Mouse (Mus musculus): ENCODE measurements around the gene Gm8024.
"Not testable (repeated sequence)": the region's sequence is repeated elsewhere in the genome, so short reads cannot be mapped to it uniquely, and the experiment has no call there.

Gm8024 gene
- long read RNA-seq, experiment 1: 0 reads
- long read RNA-seq, experiment 2: 0 reads

DNA sequence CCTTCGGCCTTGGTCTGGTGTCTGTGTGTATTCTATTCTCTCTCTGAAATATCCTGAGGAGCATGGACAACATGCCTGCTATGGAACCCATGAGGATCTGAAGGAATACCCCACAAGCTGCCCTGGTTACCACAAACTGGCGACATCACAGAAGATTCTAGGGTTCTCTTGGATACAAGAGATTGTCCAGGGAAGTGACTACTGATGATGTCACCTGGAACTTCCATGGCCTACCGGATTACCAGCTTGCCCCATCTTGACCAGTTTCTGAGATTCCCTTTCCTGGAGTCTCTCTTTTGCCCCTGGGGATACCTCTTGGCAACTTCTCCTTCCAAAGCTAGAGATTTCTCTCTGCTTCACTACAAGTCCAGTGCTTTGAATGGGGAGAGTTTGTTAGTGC, at the start of gene Gm8024:
Gm8024 (minus strand) TSS at position 101 of the 400 bp plus-strand sequence.
- intact Hi-C loops (cut with DNase I): not testable (repeated sequence)

DNA sequence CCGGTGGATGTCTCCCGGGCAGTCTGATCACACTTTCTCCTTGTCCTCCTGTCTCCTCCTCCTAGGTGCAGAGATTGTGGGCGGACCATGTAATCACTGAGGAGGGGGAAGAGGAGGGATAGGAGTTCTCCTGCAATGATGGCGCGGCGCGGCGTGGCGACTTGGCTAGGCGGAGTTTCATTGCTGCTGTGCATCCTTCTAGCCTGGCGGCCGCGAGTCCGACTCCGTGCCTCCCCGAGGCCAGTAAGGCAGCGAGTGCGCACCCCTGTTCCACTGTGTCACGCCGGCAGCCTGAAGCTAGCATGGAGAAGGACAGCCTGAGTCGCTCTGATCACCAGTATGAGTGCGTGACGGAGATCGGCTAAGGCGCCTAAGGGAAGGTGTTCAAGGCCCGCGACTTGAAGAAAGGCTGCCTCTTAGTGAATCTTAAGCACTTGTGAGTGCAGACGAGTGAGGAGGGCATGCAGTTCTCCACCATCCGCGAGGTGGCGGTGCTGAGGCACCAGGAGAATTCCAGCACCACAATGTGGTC, 19.2 kb upstream of the Gm8024 start:
- intact Hi-C loops (cut with DNase I): not testable (repeated sequence)

DNA sequence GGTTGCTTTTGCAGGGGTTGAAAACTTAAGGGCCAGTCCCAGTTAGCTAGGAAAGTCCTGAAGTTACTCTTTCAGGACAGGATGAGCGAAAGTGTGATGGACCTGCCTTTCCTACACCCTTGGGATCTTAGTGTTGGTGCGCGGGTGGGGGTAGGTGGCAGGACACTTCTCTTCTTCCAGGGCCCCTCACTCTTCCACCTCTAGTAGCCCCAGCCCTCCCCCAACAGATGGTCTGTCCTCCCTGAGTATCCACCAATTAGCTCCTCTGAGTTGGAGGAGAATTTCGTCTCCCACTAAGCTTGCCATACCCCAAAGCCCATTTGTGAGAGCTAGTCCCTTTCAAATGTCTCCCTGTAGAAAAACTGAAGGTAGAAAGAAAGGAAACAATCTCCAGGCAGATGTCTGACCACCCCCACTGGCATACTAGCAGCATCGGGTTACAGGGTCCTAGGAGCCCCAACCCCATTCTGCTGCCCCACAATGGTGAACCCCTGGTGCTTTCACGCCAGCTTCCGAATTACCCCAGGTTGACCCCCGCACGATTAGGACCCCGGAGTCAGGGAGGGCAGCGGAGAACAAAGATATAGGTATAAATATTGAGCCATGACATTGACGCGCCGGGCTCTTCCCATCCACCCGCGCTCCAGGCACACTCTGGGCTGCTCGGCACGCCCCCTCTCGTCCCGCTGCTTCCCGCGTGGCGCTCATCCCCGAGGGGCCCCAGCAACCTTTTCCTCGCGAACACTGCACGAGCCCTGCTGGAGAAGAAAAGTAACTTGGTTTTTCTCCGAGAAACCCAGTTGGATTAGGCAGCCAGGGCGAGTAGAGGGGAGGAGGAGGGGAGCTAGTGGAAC, 18.5 kb upstream of the Gm8024 start:
- intact Hi-C loops (cut with DNase I): not testable (repeated sequence)

DNA sequence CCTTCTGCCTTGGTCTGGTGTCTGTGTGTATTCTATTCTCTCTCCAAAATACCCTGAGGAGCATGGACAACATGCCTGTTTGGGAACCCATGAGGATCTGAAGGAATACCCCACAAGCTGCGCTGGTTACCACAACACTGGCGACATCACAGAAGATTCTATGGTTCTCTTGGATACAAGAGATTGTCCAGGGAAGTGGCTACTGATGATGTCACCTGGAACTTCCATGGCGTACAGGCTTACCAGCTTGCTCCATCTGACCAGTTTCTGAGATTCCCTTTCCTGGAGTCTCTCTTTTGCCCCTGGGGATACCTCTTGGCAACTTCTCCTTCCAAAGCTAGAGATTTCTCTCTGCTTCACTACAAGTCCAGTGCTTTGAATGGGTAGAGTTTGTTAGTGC, 21.8 kb downstream of the Gm8024 start, which contains the start of gene Gm8020:
Gm8020 (minus strand) TSS at position 101 of the 400 bp plus-strand sequence.
- intact Hi-C loops (cut with DNase I): not testable (repeated sequence)

All from adrenal gland (tissue).